Mouse (Mus musculus) heart, adult 2 months (tissue): ENCODE measurements around the gene Trrap. TPM values are rescaled to one million over a fixed set of nuclear protein-coding genes. Genes with fewer than 3 reads are reported as not detected.

ENCODE experiments used
- DNase-seq, 2 experiments: peaks; one replicate each; pipeline ENCODE4 v3.0.0; 2021
- H3K27ac ChIP-seq: fragments of 200-600 bp; 2 replicates; pipeline ENCODE4 v1.8.1; 2022
- H3K27me3 ChIP-seq: fragments of 200-500 bp; 2 replicates; pipeline ENCODE4 v1.6.1; 2012; ENCODE audit warnings: mild to moderate bottlenecking, low read length, inconsistent platforms, mixed read lengths; ENCODE audit not compliant: control insufficient read depth, insufficient read depth
- H3K36me3 ChIP-seq: fragments of 200-500 bp; 2 replicates; pipeline ENCODE4 v1.6.1; 2012; ENCODE audit warnings: low read length, inconsistent platforms; ENCODE audit not compliant: control insufficient read depth, insufficient read depth
- H3K4me1 ChIP-seq: fragments of 200-500 bp; 2 replicates; pipeline ENCODE4 v1.6.1; 2011; ENCODE audit warnings: low read length; ENCODE audit not compliant: control insufficient read depth, insufficient read depth
- H3K4me3 ChIP-seq: fragments of 200-600 bp; 2 replicates; pipeline ENCODE4 v1.8.1; 2022
- H3K79me2 ChIP-seq: fragments of 200-500 bp; replicated peaks from 2 replicates; pipeline ENCODE4 v1.6.1; 2012; ENCODE audit warnings: mild to moderate bottlenecking, inconsistent platforms, low read length, moderate library complexity, mixed read lengths; ENCODE audit not compliant: control insufficient read depth, insufficient read depth
- H3K9ac ChIP-seq: fragments of 200-500 bp; 2 replicates; pipeline ENCODE4 v1.6.1; 2012; ENCODE audit warnings: low read depth, mild to moderate bottlenecking, control low read depth, inconsistent platforms, low read length, mixed read lengths
- CTCF ChIP-seq: fragments of 200-600 bp; IDR thresholded peaks from 2 replicates; pipeline ENCODE4 v1.8.1; 2022; ENCODE audit warnings: antibody characterized with exemption, mild to moderate bottlenecking, moderate library complexity
- EP300 ChIP-seq: fragments of 200-500 bp; IDR thresholded peaks from 2 replicates; pipeline ENCODE4 v1.6.1; 2011; ENCODE audit warnings: low read depth, low read length, control low read depth; ENCODE audit not compliant: insufficient read depth
- POLR2A ChIP-seq: fragments of 200-500 bp; IDR thresholded peaks from 2 replicates; pipeline ENCODE4 v1.6.1; 2011; ENCODE audit warnings: mild to moderate bottlenecking, low read depth, low read length, control low read depth; ENCODE audit not compliant: insufficient read depth
- WGBS: fragments of 180-500 bp; shearing (Covaris S2); methylation state at CpG from one replicate; pipeline ENCODE4 v1.1.7; 2018; 5-methylcytosine and 5-hydroxymethylcytosine counted together
- intact Hi-C: fragments of 180-260 bp; cut with DNase I; formaldehyde crosslinking; loops from one replicate; pipeline ENCODE4 v1.15.1; 2025
- polyA plus RNA-seq: library from polyadenylated mRNA; depleted of rRNA; stranded (reverse); fragments of >200 nt; gene quantifications from 2 replicates; pipeline ENCODE4 v1.2.3, GENCODE M21; 2012
- total RNA-seq, 2 experiments: library from RNA; stranded (reverse); gene quantifications; 2 replicates each; pipeline ENCODE4 v1.2.3; 2021

Trrap gene
- total and polyA plus RNA-seq, 3 experiments = 35.3 to 52.4 (median 38.3) TPM

DNA sequence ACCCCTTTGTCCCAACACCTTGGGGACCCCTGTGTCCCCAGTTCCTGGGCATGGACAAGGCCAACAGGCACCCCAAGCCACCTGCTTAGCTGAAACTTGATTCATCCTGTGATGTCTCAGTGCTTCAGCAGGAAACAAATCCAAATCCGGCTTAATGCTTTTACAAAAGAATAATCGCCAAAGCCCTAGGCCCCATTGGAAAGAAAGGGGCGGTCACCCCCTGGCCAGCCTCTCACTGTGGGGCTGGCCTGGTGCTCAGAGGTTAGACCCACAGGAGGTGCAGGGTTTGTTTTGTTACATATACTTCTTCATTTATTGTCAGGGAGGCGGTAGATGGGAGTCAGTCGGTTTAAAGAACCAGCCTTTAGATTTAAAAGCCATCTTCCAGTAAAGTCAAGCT, 39.3 kb upstream of the Trrap start:
- Histone ChIP-seq H3K4me1 (no peaks in the 10 kb centered on the region; the same call in 1 of the 2 replicates), H3K9ac (no peak overlapping the region), H3K36me3 (no peaks in the 10 kb centered on the region), H3K27me3 (no peaks in the 10 kb centered on the region), H3K79me2 (no peaks in the 10 kb centered on the region), H3K4me3 (no peak overlapping the region), H3K27ac (no peak overlapping the region)
- no peak for DNase-seq
- TF ChIP-seq EP300 = no peak
- no peak for TF ChIP-seq POLR2A
- no peak for TF ChIP-seq CTCF
- intact Hi-C loops = no loop called here
- 49% methylated on average over 5 of the region's 5 CpGs for WGBS

DNA sequence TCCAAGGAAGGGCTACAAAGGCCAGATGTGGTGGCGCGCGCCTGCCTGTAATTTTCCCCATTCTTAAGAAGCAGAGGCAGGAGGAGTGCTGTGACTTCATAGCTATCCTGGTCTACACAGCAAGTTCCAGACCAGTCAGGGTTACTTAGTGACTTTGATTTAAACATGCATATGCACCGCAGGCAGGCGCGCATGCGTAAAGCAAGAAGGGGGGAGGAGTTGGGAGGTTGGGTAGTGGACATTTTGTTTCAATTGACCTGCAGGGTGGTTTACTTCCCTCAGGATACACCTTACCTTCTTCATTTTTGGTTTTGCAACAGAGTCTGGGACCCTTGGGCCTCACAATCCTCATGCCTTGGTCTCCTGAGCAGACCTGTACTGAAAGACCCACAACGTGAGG, 38.3 kb upstream of the Trrap start:
- Histone ChIP-seq H3K4me3 (no peak overlapping the region), H3K4me1 (no peaks in the 10 kb centered on the region; the same call in 1 of the 2 replicates), H3K36me3 (no peaks in the 10 kb centered on the region), H3K27me3 (no peaks in the 10 kb centered on the region), H3K79me2 (no peaks in the 10 kb centered on the region), H3K9ac (no peak overlapping the region), H3K27ac (no peak overlapping the region)
- no peak for TF ChIP-seq EP300
- TF ChIP-seq POLR2A = no peak
- TF ChIP-seq CTCF = no peak
- 72% methylated on average over 8 of the region's 8 CpGs for WGBS
- intact Hi-C loops = no loop called here
- no peak for DNase-seq

DNA sequence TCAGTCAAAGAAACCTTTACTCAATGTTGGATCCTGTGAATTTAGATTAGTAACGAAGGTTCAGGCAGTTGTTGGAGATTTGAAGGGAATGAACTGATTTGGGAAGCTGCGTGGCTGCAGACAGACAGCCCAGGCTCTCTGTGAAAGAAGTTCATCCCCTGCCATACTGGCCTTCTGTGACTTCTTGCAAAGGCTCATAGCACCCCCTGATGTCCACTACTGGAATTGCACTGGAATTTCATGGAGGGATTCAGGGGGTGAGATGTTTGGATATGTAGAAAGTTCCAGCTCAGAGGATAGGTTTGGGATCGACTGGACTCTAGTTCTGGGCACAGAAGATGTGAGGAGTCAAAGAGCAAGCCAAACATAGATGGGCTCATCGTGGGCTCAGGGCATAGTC, 33.6 kb upstream of the Trrap start:
- intact Hi-C loops = loop anchor here (2.0 to 10.0 kb wide), 3 partner anchors 499 to 693 kb away; no protein-coding TSS in a partner anchor
- TF ChIP-seq CTCF (peak; percentile 86), EP300 (no peak), POLR2A (no peak)
- no peak overlapping the region for H3K4me3 ChIP-seq
- peak; percentile 15 to 43 for DNase-seq
- H3K9ac ChIP-seq = no peak overlapping the region
- WGBS = 33% methylated on average over 4 of the region's 4 CpGs
- H3K27me3 ChIP-seq = no peaks in the 10 kb centered on the region
- no peaks in the 10 kb centered on the region for H3K79me2 ChIP-seq
- H3K27ac ChIP-seq = no peak overlapping the region
- H3K36me3 ChIP-seq = no peaks in the 10 kb centered on the region
- no peaks in the 10 kb centered on the region for H3K4me1 ChIP-seq

DNA sequence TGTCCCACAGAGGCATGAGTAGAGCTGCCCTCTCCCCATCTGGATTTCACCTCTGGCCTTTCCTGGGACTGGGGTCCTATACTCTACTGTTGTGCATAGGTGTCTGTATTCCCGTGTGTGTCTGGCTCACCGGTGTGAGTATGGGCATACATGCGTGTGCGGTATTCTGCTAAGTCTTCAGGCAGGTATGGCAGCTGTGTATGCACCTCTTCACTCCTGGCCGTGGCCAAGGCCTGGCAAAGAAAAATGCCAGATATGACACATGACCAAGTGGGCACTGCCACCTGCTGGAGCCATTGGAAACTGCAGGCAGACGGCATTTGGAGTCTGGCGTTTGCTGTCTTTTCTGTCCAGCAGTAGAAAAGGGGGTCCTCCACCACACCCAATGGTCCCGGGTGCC, 32.6 kb upstream of the Trrap start:
- WGBS = 25% methylated on average over 8 of the region's 8 CpGs
- H3K79me2 ChIP-seq = no peaks in the 10 kb centered on the region
- H3K27ac ChIP-seq = no peak overlapping the region
- no peaks in the 10 kb centered on the region for H3K4me1 ChIP-seq
- no peak overlapping the region for H3K9ac ChIP-seq
- H3K4me3 ChIP-seq = no peak overlapping the region
- TF ChIP-seq POLR2A = no peak
- peak; percentile 94 for TF ChIP-seq CTCF
- peak; percentile 36 to 74 for DNase-seq
- H3K36me3 ChIP-seq = no peaks in the 10 kb centered on the region
- no peaks in the 10 kb centered on the region for H3K27me3 ChIP-seq
- intact Hi-C loops = loop anchor here (1.0 to 10.0 kb wide), 4 partner anchors 347 to 694 kb away; no protein-coding TSS in a partner anchor

DNA sequence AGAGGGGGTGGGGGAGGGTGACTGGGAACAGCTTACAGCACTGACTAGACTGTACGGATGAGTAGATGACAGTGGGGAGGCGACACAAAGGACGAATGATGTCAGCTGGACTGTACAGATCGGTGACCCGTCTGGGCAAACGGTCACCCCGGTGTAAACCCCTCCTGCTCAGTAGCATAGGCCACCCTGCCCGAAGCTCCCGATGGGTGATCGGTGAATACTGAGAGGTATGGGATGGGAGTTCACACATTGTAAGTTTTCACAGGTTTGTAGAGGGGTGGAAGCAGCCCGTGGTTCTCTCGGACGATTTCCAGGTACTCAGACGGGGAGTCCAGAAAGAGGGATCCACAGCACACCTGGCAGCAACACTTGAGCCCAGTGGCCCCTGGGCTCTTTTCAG, 30.4 kb upstream of the Trrap start:
- intact Hi-C loops = loop anchor here (10.0 kb wide), 1 partner anchor 502 kb away; no protein-coding TSS in a partner anchor
- no peaks in the 10 kb centered on the region for H3K79me2 ChIP-seq
- DNase-seq = no peak
- no peak overlapping the region for H3K9ac ChIP-seq
- no peak overlapping the region for H3K27ac ChIP-seq
- 84% methylated on average over 14 of the region's 14 CpGs for WGBS
- TF ChIP-seq EP300 = no peak
- no peak for TF ChIP-seq POLR2A
- no peak for TF ChIP-seq CTCF
- no peaks in the 10 kb centered on the region for H3K27me3 ChIP-seq
- H3K4me3 ChIP-seq = no peak overlapping the region
- H3K4me1 ChIP-seq = no peaks in the 10 kb centered on the region
- H3K36me3 ChIP-seq = no peaks in the 10 kb centered on the region

DNA sequence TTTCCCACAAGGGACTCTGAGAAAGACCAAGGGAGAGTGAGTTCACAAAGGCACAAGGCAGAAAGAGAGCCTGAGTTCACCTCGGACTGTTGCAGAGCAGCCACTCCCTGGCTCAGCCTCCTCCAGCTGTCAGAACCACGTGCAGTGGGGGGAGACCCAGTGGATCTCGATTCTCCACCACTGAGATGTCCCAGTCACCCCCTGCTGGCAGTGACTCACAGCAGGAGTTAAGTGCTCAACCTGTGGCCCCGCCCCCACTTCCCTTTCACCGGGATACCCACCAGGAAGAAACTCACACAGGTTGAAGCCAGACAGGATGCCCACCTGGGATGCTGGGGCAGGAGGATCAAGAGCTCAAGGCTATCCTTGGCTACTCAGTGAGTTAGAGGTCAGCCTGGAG, 15.1 kb upstream of the Trrap start:
- WGBS = 6% methylated on average over 5 of the region's 5 CpGs
- Histone ChIP-seq H3K36me3 (no peaks in the 10 kb centered on the region), H3K4me1 (no peaks in the 10 kb centered on the region), H3K4me3 (no peak overlapping the region), H3K27me3 (no peaks in the 10 kb centered on the region), H3K27ac (no peak overlapping the region), H3K9ac (no peak overlapping the region), H3K79me2 (no peaks in the 10 kb centered on the region)
- DNase-seq = no peak
- TF ChIP-seq EP300 (no peak), CTCF (no peak), POLR2A (no peak)
- intact Hi-C loops = no loop called here
